Mouse (Mus musculus) frontal cortex, adult 2 months (tissue): ENCODE results near the gene Ndufs3. TPM values are rescaled to one million over a fixed set of nuclear protein-coding genes. Genes with fewer than 3 reads are reported as not detected.

Experiments used
- DNase-seq, 2 experiments: peaks; one replicate each; pipeline ENCODE4 v3.0.0; 2022; ENCODE audit warnings: low spot score in 1 of 2; ENCODE audit errors: extremely low spot score in 1 of 2
- polyA plus RNA-seq: library from polyadenylated mRNA; depleted of rRNA; stranded (reverse); fragments of >200 nt; gene quantifications from 2 replicates; pipeline ENCODE4 v1.2.3, GENCODE M21; 2012; rRNA removed

Gene Ndufs3
- polyA plus RNA-seq, result 216 and 222 TPM in 2 replicates

GRCm38 (mm10) chr2:90904076-90904855 is at the start of gene Ndufs3, which contains the start of gene Kbtbd4:
Gene Ndufs3 (minus strand): TSS chr2:90904827.
Gene Kbtbd4 (plus strand): TSS chr2:90904740.
- peak; percentile 62 to 91 for DNase-seq

DNA sequence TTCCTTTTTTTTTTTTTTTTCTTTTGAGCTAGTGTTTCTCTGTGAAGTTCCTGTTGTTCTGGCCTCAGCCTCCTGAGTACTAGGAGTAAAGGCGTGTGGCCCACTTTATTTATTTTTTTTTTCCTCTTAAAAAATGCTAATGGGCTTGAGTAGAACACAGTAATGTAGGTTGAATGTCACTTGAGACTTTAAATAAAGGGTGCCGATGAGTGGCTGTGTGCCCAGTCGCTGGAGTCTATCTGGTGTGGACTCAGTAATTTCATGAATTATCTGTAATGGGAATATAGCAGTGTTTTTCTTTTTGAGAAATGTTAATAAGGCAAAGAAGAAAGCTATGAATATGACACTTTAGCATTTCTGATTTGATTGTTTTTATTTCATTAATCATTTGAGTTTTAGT is 48.8 kb upstream of the Ndufs3 start:
- DNase-seq, result no peak

GRCm38 (mm10) chr2:90950582-90951194 is 46.1 kb upstream of the Ndufs3 start:
- DNase-seq, result no peak

DNA sequence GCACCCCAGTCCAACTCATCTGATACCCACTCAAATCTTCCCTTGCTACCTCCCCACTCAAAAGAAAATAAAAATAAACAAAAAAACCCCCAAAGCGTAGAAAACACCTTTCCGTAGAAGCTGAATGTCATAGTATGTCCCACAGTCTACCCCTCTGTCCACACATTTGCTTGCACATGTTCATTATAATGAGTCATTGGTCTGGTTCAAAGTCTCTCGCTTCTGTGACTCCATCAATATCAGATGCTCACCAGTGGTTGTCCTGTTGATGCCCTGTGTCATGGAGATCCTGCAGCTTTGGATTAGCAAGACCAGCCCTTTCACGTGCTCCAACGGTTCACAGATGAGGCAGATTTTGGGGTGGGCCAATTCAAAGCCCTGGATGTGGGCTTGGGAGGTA is 45.5 kb upstream of the Ndufs3 start:
- DNase-seq, result no peak

GRCm38 (mm10) chr2:90941744-90942143 is 37.1 kb upstream of the Ndufs3 start:
- DNase-seq, result no peak

DNA sequence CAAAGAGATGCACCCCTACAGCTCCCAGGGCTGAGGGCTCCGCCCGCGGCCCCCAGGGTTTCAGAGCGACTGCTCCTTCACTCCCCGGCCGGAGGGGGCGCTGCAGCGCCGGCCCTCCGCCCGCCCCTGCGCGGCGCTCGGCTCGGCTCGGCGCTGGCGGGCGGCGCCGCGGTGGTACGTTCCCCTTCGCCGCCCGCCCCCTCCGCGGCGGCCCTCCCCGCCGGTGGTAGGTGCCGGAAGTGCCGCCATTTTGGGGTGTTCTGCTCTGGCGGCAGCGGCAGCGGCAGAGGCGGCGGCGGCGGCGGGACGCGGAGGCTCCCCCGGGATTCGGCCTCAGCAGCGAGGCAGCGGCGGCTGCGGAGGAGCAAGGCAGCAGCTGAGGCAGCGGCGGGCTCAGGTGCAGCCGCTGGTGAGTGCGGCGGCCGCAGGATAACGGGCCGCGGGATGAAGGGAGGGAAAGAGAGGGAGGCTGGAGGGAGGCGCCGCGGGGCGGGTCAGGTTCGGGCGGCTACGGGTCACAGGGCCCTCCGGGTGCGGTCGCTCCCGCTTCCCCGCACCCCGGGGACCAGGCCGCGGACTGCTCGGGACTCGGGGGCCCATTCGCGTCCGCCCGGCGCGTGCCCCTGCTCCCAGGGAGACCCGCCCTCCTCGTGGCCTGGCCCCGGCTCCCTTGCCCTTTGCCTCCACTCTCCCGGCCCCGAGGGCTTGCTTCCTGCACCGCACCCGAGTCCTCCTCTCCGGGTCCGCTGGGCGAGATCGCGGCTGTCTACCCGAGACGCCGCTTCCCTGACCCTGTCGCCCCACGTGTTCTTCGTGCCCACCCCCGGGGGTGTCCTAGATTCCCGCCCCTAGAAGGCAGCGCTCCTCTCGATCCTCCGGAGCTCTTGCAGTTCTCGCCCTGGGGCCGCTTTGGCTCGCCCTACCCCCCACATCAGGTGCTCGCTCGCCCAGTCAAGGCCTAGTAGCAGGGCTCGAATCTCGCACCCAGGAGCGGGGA is 35.9 kb upstream of the Ndufs3 start, which contains the start of gene Celf1:
Gene Celf1, plus strand, starts transcription at position 150 of the 997 bp plus-strand sequence.
- peak in 1 of 2 experiments; percentile 80 for DNase-seq

- no peak for DNase-seq
These were observed 35.1 kb upstream of the Ndufs3 start for GRCm38 (mm10) chr2:90939750-90940149.

DNA sequence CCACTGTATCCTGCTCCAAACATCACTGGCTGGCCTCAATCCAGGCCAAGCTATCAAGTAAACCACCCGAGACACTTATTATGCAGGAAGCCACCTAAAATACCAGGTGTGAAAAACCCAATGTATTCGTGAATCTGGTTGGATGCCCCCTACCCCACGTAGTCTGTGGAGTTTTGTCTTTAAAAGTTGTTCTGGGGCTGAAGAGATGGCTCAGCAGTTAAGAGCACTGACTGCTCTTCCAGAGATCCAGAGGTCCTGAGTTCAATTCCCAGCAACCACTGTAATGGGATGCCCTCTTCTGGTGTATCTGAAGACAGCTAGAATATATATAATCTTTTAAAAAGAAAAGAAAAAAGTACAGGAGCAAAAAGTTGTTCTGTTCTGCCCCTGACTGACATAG is 33.7 kb upstream of the Ndufs3 start:
- no peak for DNase-seq

DNA sequence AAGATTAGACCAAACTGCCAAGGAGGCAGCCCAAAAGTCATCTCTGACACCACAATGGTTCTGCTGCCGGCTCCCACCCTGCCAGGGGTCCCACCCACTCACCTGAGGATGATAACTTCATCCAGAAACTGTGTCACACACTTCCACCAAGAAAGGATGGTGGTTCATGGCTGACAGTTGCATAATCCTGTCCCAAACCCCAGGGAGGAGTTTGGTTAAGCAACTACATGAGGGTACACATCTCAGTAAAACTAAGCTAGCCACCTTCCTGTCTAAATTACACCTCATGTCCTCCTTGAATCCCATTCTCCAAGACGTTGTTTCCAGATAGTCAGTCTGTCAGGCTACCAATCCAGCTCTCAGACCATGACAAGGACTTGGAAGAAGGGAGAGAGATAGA is 27.6 kb upstream of the Ndufs3 start:
- DNase-seq, result no peak

DNA sequence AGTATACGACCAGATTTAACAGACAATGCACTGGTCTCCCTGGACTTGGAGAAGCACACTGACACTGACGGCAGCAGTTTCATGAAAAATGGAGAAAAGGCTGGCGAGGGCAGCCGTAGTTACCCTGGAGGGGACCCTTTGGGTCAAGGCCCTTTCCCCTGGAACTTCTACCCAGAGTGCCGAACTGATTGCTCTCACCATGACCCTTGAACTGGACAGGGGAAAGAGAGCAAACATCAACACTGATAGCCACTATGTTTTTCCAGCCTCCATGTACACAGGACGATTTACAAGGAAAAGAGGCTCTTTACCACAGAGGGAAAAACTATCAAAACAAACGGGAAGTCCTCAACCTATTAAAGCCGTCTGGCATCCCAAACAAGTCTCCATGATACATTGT is 27.2 kb upstream of the Ndufs3 start:
- no peak for DNase-seq

GRCm38 (mm10) chr2:90928566-90928965 is 23.9 kb upstream of the Ndufs3 start:
- DNase-seq, result no peak

DNA sequence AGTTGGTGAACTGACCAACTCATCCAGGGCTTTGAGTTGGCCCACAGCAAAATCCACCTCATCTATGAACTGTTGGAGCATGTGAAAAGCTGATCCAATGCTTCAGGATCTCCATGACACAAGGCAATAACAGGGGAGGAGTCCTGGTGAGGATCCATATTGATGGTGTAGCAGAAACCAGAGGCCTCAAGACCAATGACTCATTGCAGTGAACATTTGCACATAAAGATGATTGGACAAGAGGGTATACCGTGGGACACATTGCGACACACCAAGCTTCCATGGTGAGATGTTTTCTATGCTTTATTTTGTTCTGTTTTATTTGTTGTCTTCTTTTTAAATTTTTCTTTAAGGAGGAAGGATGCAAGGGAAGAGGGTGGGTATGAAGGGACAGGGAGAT is 18.0 kb upstream of the Ndufs3 start:
- DNase-seq, result no peak

- DNase-seq, result no peak
These were observed 16.6 kb upstream of the Ndufs3 start for GRCm38 (mm10) chr2:90921178-90921577.

DNA sequence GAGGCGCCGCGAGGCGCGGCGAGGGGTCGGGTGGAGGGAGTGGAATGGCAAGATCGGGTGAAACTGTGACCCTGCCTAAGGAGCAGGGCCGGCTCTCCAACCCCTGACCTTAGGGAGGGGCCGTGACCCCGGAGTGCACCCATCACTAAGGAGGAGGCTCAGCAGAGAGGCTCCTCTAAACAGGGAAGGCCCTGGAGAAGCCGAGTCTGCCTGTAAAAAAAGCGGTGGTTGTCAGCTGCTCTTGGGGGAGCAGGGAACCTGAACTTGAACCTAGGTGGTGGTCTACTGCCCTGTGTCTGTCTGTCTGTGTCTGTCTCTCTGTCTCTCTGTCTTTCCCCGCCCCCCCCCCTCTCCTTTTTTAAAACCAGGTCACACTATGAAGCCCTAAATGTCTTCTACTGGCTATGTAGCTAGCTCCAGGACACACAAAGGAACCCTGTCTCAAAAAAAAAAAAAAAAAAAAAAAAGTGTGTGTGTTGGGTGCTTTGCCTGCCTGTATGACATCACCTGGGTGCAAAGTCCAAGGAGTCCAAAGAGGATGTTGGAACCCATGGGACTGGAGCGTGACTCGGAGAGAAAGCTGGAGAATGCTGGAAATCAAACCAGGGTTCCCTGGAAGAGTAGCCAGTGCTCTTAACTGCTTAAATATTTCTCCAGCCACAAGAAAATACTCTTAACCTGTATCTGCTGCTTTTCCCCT is 13.5 kb upstream of the Ndufs3 start:
- DNase-seq, result peak in 1 of 2 experiments; percentile 26

GRCm38 (mm10) chr2:90917233-90917998 is 12.8 kb upstream of the Ndufs3 start:
- peak in 1 of 2 experiments; percentile 49 for DNase-seq

DNA sequence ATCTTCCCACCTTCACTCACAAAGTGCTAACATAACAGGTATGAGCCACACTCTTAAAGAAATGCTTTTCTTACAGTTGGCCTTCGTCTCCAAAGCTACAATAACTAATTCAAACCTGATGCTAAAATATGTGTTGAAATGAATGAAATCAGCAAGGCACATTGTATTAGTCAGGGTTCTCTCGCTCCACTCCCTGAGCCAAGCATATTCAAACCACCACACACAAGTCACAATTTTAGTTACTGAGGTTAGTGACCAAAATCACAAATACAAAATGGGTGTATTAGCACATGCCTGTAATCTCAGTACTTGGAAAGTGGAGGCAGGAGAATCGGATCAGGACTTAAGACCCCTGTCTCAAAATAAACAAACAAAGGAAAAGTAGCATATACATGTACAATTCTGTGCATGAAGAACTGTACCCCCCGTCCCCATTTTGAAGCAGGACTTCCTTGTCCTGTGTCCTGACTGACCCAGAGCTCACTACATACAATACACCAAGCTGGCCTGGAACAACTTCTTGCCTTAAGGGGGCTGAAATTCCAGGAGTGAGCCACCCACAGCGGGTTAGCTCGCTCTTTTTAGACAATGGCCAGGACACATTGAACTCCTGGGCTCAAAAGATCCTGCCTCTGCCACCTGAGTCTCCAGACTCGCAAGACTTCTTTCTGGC is 12.1 kb upstream of the Ndufs3 start:
- DNase-seq, result peak in 1 of 2 experiments; percentile 27

DNA sequence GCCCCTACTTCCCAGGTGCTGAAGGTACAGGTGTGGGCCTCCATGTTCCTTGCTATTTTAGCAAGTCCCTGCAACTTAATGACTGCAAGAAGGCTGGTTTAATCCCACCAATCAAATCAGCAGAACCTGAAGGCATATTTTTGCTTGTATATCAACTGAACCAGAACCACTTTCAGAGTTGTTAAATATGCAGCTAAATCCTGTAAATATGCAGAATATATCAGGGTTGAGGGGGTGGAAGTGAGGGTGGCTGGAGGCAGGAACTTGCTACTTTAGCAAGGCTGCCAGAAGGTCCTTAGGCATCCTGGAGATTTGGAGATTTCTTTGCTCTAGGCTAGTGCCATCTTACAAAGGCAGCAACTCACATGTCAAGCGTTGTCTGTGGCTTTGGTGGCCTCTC is 10.9 kb upstream of the Ndufs3 start:
- no peak for DNase-seq

GRCm38 (mm10) chr2:90913671-90914070 is 9.0 kb upstream of the Ndufs3 start:
- no peak for DNase-seq

DNA sequence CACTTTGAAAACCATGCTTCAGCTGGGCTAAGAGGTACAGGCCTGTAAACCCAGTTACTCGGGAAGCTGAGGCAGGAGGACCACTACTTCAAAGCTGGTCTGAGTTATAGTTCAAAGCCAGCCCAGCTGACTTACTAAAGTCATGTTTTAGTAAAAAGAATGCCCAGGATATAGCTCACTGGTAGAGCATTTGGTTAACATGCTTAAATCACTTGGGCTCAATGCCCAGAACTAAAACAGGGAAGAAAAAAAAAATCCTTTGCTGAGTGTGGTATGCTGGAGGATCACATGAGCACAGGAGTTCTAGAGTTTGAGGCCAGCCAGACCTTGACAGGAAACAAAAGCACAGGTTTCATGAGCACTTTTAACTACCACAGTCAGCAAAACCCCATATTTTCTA is 7.0 kb upstream of the Ndufs3 start:
- DNase-seq, result no peak
